Mouse (Mus musculus) cerebellum, postnatal 10 days (tissue): ENCODE measurements around the gene Arhgef18.
A peak's percentile ranks its signal among the peaks of the same experiment; 100 is the strongest.

Experiments
- DNase-seq, 2 experiments: peaks; one replicate each; pipeline ENCODE4 v3.0.0; 2021; ENCODE audit warnings: mixed read lengths in 2 of 2

Gene Arhgef18

GRCm38 (mm10) chr8:3467006-3467885 lies 74.4 kb downstream of the Arhgef18 start, which contains the start of gene Pex11g:
Pex11g (minus strand) TSS chr8:3467680.
- DNase-seq: peak; percentile 100

- DNase-seq: no peak
Observed at GRCm38 (mm10) chr8:3467886-3468545, 75.2 kb downstream of the Arhgef18 start.

- DNase-seq: no peak
Observed at GRCm38 (mm10) chr8:3468838-3469237, 76.0 kb downstream of the Arhgef18 start.

- no peak for DNase-seq
Observed at GRCm38 (mm10) chr8:3470562-3470961, 77.8 kb downstream of the Arhgef18 start, which contains the start of gene Tex45. Tex45 (plus strand) TSS chr8:3470862.

- DNase-seq: no peak
Observed at GRCm38 (mm10) chr8:3475715-3476429, 83.1 kb downstream of the Arhgef18 start.

- DNase-seq: no peak
Observed at GRCm38 (mm10) chr8:3480221-3480785, 87.5 kb downstream of the Arhgef18 start.

GRCm38 (mm10) chr8:3481605-3482004 lies 88.8 kb downstream of the Arhgef18 start:
- no peak for DNase-seq

- no peak for DNase-seq
Observed at GRCm38 (mm10) chr8:3482240-3482740, 89.5 kb downstream of the Arhgef18 start.

GRCm38 (mm10) chr8:3483546-3483945 lies 90.7 kb downstream of the Arhgef18 start:
- no peak for DNase-seq

GRCm38 (mm10) chr8:3485192-3485591 lies 92.4 kb downstream of the Arhgef18 start:
- no peak for DNase-seq

GRCm38 (mm10) chr8:3492901-3493844 lies 100.4 kb downstream of the Arhgef18 start, which contains the start of gene Zfp358:
Zfp358 (plus strand) TSS chr8:3493138.
- DNase-seq: peak; percentile 91 to 92

- DNase-seq: peak in 1 of 2 experiments; percentile 27
Observed at GRCm38 (mm10) chr8:3493845-3494208, 101.0 kb downstream of the Arhgef18 start.

GRCm38 (mm10) chr8:3495578-3496427 lies 103.0 kb downstream of the Arhgef18 start:
- peak; percentile 37 to 39 for DNase-seq

GRCm38 (mm10) chr8:3496428-3496748 lies 103.6 kb downstream of the Arhgef18 start:
- DNase-seq: peak in 1 of 2 experiments; percentile 26

- DNase-seq: no peak
Observed at GRCm38 (mm10) chr8:3498583-3498982, 105.8 kb downstream of the Arhgef18 start.

- peak in 1 of 2 experiments; percentile 19 for DNase-seq
Observed at GRCm38 (mm10) chr8:3499751-3500150, 106.9 kb downstream of the Arhgef18 start.

- DNase-seq: peak; percentile 99
Observed at GRCm38 (mm10) chr8:3500235-3501090, 107.7 kb downstream of the Arhgef18 start, which contains the start of gene Mcoln1. Mcoln1 (plus strand) TSS chr8:3500457.

- no peak for DNase-seq
Observed at GRCm38 (mm10) chr8:3502217-3502616, 109.4 kb downstream of the Arhgef18 start.
